Mouse (Mus musculus) left cerebral cortex, postnatal 10 days (tissue): Measurements from ENCODE around the gene Baiap2l1. TPM values are rescaled to one million over a fixed set of nuclear protein-coding genes. Genes with fewer than 3 reads are reported as not detected.
"Not testable (repeated sequence)": the region's sequence is repeated elsewhere in the genome, so short reads cannot be mapped to it uniquely, and the experiment has no call there.

Experiments
- DNase-seq, 2 experiments: peaks; one replicate each; pipeline ENCODE4 v3.0.0; 2021 to 2022; ENCODE audit warnings: low spot score in 2 of 2, mixed read lengths in 1 of 2; ENCODE audit errors: extremely low spot score in 1 of 2
- intact Hi-C: fragments of 180-260 bp; cut with DNase I; formaldehyde crosslinking; loops from one replicate; pipeline ENCODE4 v1.15.1; 2025
- total RNA-seq, 2 experiments: library from RNA; stranded (reverse); gene quantifications; 2 replicates each; pipeline ENCODE4 v1.2.3; 2021

Gene Baiap2l1
- under 1 TPM; 0.30 to 0.41 TPM for total RNA-seq

DNA sequence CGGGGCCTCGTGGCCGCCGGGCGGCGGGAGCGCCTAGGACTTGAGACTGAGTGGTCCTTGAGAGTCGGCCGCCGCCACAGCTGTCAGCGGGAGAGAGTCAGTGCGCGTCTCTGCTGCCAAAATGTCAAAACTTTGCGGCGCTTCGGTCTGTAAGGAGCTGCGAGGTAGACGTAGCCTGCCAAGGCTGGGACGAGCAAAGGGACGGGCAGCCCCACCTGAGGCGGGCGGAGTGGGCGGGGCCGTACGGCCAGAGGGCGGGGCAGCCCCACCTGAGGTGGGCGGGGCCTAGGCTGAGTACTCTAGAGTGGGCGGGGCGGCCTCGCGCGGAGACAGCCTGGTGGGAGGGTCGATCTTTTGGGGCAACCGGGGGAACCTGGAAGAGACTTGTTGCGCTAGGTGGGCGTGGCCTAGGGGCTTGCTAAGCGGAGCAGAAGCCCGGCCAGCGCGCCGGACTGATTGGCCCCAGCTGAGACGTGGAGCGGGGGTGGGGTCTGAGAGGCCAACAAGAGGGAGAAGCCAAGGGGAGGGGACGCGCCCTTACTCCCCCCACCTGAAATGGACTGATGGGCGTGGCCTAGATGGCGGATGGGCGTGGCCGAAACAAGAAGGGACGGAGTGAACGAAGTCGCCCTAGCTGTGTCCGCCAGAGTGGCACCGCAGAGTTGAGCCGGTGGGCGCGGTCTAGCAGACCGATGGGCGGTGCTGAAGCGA lies at the start of gene Baiap2l1:
Baiap2l1 (minus strand) TSS at position 232 of the 711 bp plus-strand sequence.
- DNase-seq: peak; percentile 19 to 86
- intact Hi-C loops: no loop called here

DNA sequence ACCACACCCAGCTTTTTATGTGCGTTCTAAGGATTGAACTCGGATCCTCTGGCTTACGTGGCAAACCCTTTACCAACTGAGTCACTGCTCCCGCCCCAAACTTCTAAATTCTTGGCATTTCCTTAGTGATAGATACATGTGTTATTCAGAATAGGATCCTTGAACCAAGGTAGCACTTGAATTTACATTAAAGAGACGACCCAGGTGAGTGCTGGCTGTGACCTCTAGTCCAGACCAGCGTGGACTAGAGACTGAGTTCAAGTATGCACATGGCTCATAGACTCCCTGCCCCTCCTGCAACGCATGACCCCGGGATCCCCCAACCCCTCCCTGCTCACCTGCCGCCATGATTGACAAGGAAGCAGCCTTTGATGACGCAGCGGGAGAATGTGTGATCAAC lies 48.3 kb upstream of the Baiap2l1 start:
- intact Hi-C loops: no loop called here

DNA sequence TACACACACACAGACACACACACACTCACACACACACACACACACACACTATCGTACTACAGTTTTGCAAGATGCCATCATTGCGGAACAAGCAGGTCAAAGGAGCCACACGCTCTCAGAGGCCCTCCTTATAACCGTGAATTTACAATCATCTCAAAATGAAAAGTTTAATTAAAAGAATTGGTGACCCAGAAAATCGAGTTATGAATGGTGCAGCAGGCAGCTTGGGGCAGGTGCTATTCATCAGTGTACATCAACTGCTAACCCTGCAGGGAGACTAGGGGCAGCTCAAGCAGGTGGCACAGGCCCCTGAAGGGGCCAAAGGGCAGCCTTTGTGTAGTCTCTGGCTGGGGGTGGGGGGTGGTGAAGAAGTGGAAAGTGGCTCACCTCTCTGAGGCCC lies 42.9 kb upstream of the Baiap2l1 start:
- intact Hi-C loops: no loop called here
- DNase-seq: no peak

More for the DNA sequence above, 48.3 kb upstream of the Baiap2l1 start:
- DNase-seq: no peak

DNA sequence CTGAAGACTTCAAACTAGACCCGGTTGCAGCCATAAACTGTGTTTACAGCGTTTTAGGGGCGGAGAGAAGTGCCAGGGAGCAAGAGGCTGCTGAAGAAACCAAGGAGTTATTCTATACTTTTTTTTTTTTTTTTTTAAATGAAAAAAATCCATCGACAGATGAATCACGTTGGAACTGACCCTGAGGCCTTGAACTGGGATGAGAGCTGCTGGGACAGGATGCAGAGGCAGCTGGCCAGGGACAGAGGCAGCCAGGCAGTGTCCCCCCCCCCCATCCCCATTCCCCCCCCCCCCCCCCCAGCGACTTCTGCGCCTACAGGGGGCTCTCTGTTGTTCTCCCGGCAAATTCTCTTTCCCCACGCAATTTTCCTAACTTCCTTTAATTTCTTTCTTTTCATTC lies 39.7 kb upstream of the Baiap2l1 start:
- no peak for DNase-seq
- intact Hi-C loops: loop anchor here (2.0 kb wide), 1 partner anchor 237 kb away; no protein-coding TSS in a partner anchor

DNA sequence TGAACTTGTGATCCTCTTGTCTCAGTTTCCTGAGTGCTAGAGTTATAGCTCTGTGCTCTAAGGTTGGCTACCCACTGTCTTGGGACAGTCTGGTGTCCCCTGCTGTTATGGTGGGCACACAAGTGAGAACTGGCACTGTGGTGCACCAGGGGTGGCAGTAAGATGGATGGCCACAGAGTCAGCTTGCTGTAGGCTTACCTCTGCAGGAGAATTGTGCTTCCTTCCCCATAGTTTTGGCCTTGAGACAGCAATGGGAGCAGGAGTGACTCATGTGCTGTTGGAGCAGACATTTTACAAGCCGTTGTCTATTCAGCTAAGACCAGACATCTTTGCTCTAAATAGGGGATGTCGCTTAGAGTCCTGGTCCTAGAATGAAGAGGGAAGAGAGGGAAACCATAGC lies 36.2 kb upstream of the Baiap2l1 start:
- no peak for DNase-seq
- intact Hi-C loops: no loop called here

DNA sequence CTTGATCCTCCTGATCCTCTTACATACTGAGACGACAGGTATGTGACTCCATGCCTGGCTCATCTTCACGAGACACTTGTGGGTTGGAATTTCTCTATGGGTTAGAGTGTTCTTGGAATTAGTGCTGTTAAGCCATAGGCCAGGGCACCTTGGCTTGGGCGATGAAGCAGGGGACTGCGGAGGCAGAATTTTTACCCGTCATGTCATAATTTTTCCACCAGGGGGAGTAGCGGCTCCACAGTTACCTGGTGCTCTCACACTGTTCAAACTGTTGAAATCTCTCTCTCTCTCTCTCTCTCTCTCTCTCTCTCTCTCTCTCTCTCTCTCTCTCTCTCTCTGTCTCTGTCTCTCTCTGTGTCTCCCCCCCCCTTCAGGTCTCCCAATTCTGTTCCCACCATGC lies 29.9 kb upstream of the Baiap2l1 start:
- DNase-seq: peak; percentile 38 to 49
- intact Hi-C loops: loop anchor here (2.0 kb wide), 2 partner anchors 339 to 347 kb away; no protein-coding TSS in a partner anchor

DNA sequence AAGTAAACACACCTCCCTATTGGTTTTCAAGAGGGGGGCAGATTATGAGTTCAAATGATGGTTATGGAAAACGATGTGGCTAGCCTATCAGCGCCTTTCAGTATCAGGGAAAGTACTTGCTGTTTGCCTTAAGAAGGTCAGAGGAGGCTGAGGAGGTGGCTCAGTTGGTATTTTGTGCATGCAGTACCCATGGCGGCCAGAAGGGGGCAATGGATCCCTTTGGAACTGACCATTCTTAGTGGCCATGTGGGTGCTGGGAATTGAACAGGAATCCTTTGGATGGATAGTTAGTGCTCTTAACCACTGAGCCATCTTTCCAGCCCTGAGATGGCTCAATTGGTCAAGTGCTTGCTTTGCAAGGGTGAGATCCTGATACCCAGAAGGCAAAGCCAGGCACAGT lies 26.0 kb upstream of the Baiap2l1 start:
- intact Hi-C loops: no loop called here
- no peak for DNase-seq

DNA sequence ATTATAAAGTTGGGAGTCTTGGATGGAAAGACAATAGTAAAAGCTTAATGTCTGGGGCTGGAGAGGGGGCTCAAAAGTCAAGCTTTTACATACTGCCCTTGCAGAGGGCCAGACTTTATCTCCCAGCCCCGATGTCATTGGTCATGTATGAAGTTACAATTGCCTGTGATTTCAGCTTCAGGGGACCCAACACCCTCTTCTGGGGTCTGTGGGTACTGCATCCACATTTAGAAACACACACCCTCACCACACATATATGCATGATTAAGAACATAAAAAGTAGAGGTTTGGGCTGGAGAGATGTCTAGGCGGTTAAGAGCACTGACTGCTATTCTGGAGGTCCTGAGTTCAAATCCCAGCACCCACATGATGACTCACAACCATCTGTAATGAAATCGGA lies 23.9 kb upstream of the Baiap2l1 start:
- intact Hi-C loops: no loop called here
- DNase-seq: no peak

DNA sequence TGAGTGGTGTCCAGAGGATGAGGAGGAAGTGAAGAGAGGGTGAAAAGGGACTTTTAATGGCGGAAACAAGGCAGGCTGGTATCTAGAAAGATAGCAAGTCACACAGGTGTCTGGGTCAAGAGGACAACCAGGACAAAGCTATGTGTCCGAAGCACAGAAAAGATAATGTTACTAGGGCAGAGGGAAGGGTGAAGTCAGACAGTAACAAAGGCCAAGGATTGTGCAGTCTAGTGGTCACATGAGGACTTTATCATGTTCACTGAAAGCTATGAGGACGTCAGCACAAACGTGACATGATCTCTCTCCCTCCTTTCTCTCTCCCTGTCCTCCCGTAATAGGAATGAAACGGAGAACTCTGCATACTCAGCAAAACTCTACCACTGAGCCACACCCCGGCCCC lies 22.8 kb upstream of the Baiap2l1 start:
- DNase-seq: no peak
- intact Hi-C loops: no loop called here

DNA sequence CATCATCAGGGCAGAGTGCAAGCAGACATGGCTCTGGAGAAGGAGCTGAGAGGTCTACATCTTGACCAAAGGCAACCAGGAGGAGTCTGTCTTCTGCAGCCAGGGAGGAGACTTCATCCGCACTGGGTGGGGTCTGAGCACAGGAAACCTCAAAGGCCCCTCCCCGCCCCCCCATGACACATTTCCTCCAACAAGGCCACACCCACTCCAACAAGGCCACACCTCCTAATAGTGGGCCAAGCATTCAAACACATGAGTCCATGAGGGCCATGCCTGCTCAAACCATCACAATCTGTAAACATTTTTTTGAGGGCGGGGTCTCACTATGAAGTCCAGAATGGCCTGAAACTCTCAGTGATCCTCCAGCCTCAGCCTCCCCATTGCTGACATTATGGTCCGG lies 21.5 kb upstream of the Baiap2l1 start:
- no peak for DNase-seq
- intact Hi-C loops: loop anchor here (10.0 kb wide), 1 partner anchor 125 kb away; no protein-coding TSS in a partner anchor

DNA sequence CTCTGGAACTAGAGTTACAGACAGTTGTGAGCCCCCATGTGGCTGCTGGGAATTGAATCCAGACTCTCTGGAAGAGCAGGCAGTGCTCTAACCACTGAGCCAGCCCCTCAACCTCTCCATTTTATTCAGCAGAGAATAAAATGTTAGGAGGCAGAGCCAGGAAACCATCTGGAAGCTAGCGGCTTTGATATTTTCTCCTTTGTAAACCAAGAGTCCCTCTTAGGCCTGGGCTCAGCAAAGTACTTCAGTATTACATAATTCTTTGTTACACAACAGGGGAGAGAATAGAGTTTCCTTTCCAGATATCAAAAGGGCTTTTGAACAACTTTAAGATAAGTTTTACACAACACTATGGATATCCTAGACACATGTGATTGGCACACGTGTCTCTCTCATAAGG lies 15.0 kb upstream of the Baiap2l1 start:
- intact Hi-C loops: loop anchor here (10.0 kb wide), 1 partner anchor 118 kb away; no protein-coding TSS in a partner anchor
- DNase-seq: no peak

DNA sequence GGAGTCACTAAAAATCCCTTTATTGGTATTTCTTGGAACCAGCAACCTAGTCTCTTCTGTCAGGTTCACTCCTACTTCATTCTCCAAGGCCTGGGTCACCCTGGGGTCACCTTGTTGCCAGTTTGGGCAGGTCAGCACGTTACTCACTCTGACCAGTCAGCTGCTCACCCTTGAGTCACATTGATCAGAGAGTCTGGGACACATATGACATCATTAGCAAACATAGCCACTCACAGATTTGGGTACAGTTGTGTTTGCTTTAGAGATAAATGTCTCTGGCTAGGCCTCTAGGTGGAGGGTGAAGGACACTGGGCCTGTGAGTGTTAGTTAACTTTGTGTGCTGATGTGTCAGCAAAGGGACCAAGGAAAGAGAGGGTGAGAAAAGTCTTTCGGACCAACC lies 14.3 kb upstream of the Baiap2l1 start:
- intact Hi-C loops: loop anchor here (10.0 kb wide), 1 partner anchor 117 kb away; no protein-coding TSS in a partner anchor
- DNase-seq: no peak

DNA sequence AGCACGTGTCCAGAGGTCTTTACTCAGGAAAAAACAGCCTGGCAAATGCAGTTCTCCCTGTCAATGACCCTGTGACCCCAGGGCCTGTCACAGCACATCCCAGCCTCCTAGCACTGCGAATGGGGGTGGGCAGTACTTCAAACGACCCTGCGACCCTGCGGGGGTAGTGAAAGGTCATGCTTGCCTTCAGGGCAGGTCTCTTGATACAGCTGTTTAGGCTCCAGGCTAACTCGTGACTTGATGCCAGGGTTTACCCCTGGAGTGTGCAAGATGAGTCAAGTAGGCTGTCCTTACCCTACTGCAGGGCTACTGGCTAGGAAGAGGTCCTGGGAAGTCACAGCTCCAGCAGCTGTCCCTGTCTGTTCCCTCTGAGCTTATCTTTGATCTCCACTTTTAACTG lies 13.1 kb upstream of the Baiap2l1 start:
- intact Hi-C loops: loop anchor here (10.0 kb wide), 1 partner anchor 116 kb away; no protein-coding TSS in a partner anchor
- DNase-seq: no peak

DNA sequence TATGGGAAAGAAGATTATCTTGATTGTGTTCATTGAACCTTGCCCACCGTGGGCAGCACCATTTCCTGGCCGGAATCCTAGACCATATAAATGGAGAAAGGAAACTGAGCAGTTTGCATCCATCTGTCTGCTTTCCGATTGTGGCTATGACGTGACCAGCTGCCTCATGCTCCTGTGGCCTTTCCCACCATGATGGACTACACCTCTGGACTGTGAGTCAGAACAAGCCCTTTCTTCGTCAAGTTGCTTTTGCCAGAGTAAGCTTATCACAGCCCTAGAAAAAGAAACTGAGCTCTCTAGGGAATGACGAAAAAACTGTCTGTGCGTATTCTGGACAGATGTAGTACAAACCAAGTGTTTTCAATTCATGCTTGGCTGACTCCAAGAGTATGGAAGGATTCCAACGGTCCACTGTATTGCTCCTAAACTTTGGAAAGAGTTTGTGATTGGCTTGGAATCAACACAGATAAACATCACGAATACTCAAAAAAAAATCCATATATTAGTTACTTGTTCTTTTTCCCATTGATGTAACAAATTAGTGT lies 10.8 kb upstream of the Baiap2l1 start:
- DNase-seq: no peak
- intact Hi-C loops: no loop called here

DNA sequence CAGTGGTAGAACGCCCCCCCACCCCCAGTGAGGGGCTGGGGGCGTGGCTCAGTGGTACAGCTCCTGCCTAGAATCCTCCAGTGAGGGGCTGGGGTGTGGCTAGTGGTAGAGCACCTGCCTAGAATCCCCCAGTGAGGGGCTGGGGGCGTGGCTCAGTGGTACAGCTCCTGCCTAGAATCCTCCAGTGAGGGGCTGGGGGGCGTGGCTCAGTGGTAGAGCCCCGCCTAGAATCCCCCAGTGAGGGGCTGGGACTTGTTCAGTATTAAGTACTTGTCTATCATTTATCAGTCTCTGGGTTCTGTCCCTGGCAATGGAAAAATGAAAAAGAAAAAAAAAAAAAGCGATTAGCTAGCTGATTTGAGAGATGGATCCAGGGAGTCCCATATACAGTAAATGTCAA lies 8.6 kb upstream of the Baiap2l1 start:
- DNase-seq, intact Hi-C loops: not testable (repeated sequence)

DNA sequence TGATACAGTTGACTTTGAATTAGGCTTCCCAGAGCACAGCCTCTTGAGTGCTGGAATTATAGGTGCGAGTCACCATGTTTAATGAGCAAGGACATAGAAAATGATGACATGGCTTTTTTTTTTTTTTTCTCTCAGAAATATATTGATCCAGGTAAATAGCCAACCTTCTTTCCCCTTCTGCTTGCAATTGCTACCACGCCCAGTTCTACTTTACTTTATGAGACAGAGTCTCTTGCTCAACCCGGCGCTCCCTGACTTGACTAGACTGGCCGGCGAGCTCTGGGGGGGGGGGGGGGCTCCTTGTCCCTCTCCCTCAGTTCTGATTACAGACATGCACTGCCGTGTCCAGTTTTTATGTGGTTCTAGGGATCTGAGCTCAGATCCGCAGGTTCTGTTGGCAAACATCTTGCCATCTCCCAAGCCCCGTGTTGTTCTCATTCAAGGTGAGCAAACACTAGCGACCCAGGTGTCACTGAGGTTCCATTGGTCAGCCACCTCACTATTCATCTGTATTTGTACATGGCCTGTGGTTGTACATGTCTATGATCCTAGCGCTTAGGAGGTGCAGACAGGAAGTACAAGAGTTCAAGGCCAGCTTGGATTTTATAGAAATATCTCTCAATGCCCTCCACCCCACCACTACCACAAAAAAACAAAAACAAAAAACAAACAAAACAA lies 6.9 kb upstream of the Baiap2l1 start:
- DNase-seq: no peak
- intact Hi-C loops: no loop called here

DNA sequence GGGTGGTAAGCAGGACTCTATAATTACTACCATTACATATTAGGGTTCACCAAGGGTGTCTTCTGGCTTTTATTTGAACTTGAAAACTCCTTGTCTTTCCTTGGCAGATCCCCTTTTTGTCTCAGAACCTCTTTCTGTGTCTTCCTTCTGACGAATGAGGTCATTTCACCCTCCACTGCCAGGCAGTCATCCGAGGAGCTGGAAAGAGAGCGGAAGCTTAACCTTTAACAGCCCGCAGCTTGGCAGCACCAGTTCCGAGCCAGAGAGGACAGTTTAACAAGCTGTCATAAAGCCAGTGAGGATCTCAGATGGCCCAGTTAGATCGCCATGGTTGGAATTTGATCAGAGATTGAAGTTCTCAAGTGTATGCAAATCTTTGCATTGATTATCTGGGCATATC lies 2.4 kb upstream of the Baiap2l1 start:
- DNase-seq: no peak
- intact Hi-C loops: no loop called here

DNA sequence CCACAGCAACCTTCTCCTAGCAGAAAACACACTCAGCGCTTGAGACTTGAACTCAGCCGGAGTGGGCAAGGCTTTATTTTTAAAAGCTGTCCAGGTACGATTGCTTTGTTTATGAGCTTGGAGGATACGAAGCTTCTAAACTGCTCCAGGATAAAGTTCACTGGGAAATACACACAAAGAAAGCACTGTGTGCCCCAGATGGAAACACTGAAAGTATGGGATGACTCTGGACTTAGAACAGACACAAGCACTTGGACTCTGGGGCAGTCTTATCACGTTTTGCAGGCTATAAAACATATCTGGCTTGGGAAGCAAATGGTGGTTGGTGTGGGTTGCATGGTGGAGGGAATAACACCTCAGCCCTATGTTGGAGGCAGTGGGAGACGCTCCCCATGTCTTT lies 2.0 kb upstream of the Baiap2l1 start:
- DNase-seq: no peak
- intact Hi-C loops: no loop called here

DNA sequence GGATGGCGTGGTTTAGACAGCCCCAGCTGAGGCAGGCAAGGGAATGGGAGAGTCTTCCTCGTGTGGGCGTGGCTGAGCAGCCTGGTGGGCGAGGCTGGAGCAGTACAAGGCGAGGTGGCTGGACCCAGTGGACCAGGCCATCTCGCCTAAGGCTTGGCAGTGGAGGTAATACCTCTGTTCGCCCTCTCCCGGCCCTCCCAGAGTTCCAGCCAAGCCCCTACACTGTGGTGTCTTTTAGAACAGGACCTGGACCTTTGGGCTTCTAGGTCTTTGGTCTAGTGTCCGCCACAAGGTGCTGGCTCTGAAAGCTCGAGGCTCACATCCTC lies 643 bp upstream of the Baiap2l1 start:
- intact Hi-C loops: no loop called here
- no peak for DNase-seq

DNA sequence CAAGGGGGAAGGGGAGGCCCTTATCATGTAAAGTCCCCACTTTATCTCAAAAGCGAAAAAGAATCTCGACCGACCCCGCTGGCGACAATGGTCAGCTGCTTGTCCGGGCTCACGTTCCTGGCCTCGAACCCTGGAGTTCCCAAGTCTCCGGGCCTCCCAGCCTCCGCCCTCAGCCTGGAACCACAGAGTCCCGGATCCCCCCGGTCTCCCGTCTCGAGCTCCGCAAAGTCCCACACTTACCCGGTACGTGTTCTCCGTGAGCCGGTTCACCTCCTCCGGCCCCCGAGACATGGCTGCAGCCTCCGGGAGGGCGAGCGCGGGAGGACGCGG lies 396 bp downstream of the Baiap2l1 start:
- intact Hi-C loops: no loop called here
- no peak for DNase-seq
